Mouse (Mus musculus) midbrain, embryonic 12.5 days (tissue): Measurements from ENCODE around the gene Ces2f. TPM values are rescaled to one million over a fixed set of nuclear protein-coding genes. Genes with fewer than 3 reads are reported as not detected.

ENCODE experiments used
- ATAC-seq: fragments of 200-750 bp; cut with Nextera tagmentation; 2 replicates; pipeline ENCODE4 v1.8.0; 2017; ENCODE audit warnings: low read depth, moderate TSS enrichment, moderate library complexity; ENCODE audit not compliant: low FRiP score
- H3K27ac ChIP-seq: fragments of 300-500 bp; sonication (generic); replicated peaks from 2 replicates; pipeline ENCODE4 v1.5.1; 2016; ENCODE audit warnings: mild to moderate bottlenecking
- H3K27me3 ChIP-seq: fragments of 300-500 bp; sonication (generic); 2 replicates; pipeline ENCODE4 v1.6.1; 2016; ENCODE audit warnings: mild to moderate bottlenecking
- H3K36me3 ChIP-seq: fragments of 300-500 bp; sonication (generic); 2 replicates; pipeline ENCODE4 v1.6.1; 2016
- H3K4me1 ChIP-seq: fragments of 300-500 bp; sonication (generic); 2 replicates; pipeline ENCODE4 v1.6.1; 2016
- H3K4me2 ChIP-seq: fragments of 300-500 bp; sonication (generic); replicated peaks from 2 replicates; pipeline ENCODE4 v1.6.1; 2016; ENCODE audit warnings: mild to moderate bottlenecking, moderate library complexity
- H3K4me3 ChIP-seq: fragments of 300-500 bp; sonication (generic); 2 replicates; pipeline ENCODE4 v1.5.1; 2016; ENCODE audit warnings: mild to moderate bottlenecking
- H3K9ac ChIP-seq: fragments of 300-500 bp; sonication (generic); replicated peaks from 2 replicates; pipeline ENCODE4 v1.6.1; 2016; ENCODE audit warnings: mild to moderate bottlenecking, moderate library complexity
- H3K9me3 ChIP-seq: fragments of 300-500 bp; sonication (generic); 2 replicates; pipeline ENCODE4 v1.6.1; 2016; ENCODE audit warnings: mild to moderate bottlenecking
- WGBS: fragments of 180-500 bp; shearing (Covaris S2); methylation state at CpG from one replicate; pipeline ENCODE4 v1.1.7; 2016; 5-methylcytosine and 5-hydroxymethylcytosine counted together
- polyA plus RNA-seq: library from polyadenylated mRNA; unstranded; fragments of >200 nt; fragmentation: Nextera tagmentation; extraction: Ambion mirVana; gene quantifications from 2 replicates; pipeline ENCODE4 v1.2.1, GENCODE M21; 2016

The Ces2f gene
- polyA plus RNA-seq, 1 experiment from 2014 or later = not detected

- Histone ChIP-seq H3K27ac (no peak overlapping the region), H3K4me3 (no peak overlapping the region), H3K9ac (no peak overlapping the region), H3K9me3 (no peaks in the 10 kb centered on the region), H3K27me3 (no peaks in the 10 kb centered on the region), H3K4me1 (no peaks in the 10 kb centered on the region), H3K4me2 (no peak overlapping the region), H3K36me3 (no peaks in the 10 kb centered on the region)
- 90% methylated on average over 5 of the region's 5 CpGs for WGBS
- ATAC-seq = no peak
Observed at GRCm38 (mm10) chr8:104984126-104984525, 37.0 kb downstream of the Ces2f start.

DNA sequence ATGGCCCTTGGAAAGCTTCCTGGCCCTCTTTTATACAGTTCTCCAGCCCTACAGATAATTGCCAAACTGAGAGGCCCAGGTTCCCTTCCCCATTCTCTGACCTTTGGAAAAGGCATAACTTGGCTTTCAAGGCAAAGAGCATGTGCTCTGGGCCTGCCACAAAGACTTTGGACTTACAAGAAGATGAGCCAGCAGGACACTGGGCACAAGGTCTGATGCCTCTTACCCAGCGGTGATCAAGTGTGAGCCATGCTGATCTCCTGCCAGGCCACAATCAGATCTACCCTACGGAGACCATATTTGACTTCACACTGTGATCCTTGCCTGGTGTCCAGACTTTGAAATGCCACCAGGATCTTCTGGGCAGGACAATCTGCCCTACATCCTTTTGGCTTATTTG lies 37.8 kb downstream of the Ces2f start:
- ATAC-seq = no peak
- H3K36me3 ChIP-seq = no peaks in the 10 kb centered on the region
- no peak overlapping the region for H3K27ac ChIP-seq
- H3K4me3 ChIP-seq = no peak overlapping the region
- 91% methylated on average over 2 of the region's 2 CpGs for WGBS
- no peaks in the 10 kb centered on the region for H3K27me3 ChIP-seq
- H3K4me2 ChIP-seq = no peak overlapping the region
- no peak overlapping the region for H3K9ac ChIP-seq
- no peaks in the 10 kb centered on the region for H3K9me3 ChIP-seq
- H3K4me1 ChIP-seq = no peaks in the 10 kb centered on the region

GRCm38 (mm10) chr8:104998191-104998590 lies 51.0 kb downstream of the Ces2f start:
- H3K9ac ChIP-seq = no peak overlapping the region
- H3K9me3 ChIP-seq = no peaks in the 10 kb centered on the region
- ATAC-seq = no peak
- H3K4me2 ChIP-seq = no peak overlapping the region
- H3K27ac ChIP-seq = no peak overlapping the region
- H3K4me3 ChIP-seq = no peak overlapping the region
- no peaks in the 10 kb centered on the region for H3K27me3 ChIP-seq
- no peaks in the 10 kb centered on the region for H3K36me3 ChIP-seq
- WGBS = 84% methylated on average over 6 of the region's 6 CpGs
- no peaks in the 10 kb centered on the region for H3K4me1 ChIP-seq

DNA sequence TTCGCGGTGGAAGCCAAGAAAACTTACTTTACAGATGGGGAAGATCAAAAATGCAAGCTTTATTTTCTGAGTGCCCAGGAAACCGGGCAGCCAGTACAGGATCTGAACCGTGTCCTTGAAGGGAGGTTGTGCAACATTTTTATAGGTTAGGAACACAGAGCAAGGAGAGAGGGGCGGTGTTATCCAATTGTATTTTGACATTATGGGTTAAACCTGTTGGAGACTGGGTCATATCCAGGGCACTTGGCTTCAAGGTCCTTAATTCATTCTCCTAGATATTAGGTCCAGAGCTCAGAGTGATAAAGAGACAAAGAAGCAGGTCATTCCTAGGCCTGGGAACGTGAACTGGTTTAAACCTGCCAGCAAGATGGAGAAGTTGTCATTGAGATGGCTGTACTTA lies 52.0 kb downstream of the Ces2f start:
- no peaks in the 10 kb centered on the region for H3K27me3 ChIP-seq
- WGBS = 83% methylated on average over 6 of the region's 6 CpGs
- no peak for ATAC-seq

DNA sequence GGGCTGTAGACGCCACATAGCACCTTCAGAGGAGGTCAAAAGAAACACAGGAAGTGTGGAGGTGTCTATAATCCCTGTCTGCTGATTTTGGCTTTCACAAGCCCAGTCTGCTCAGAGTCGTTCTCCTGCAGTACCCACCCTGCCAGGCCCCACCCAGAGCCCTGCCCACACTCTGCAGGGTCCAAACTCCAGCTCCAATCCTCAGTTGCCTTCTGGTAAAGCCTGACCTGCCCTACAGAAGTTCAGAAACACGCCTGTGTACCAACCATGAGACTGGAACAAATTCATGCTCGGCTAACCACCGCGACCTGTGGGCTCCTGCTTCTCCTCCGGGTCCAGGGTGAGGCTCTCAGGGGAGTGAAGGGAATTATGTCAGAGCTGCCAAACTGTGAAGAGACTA lies 53.4 kb downstream of the Ces2f start, which contains the start of gene Ces2h:
TSS of gene Ces2h (plus strand) at position 268 of the 400 bp plus-strand sequence.
- 85% methylated on average over 7 of the region's 7 CpGs for WGBS

More for the DNA sequence above, 52.0 kb downstream of the Ces2f start:
- no peak overlapping the region for H3K9ac ChIP-seq
- H3K36me3 ChIP-seq = no peaks in the 10 kb centered on the region
- no peaks in the 10 kb centered on the region for H3K9me3 ChIP-seq
- no peak overlapping the region for H3K27ac ChIP-seq
- no peaks in the 10 kb centered on the region for H3K4me1 ChIP-seq
- no peak overlapping the region for H3K4me2 ChIP-seq
- no peak overlapping the region for H3K4me3 ChIP-seq

More for the DNA sequence above, 53.4 kb downstream of the Ces2f start, which contains the start of gene Ces2h:
- Histone ChIP-seq H3K4me2 (no peak within 1 kb of the TSS), H3K4me3 (no peak within 1 kb of the TSS), H3K4me1 (no peaks in the 10 kb centered on the region), H3K9me3 (no peaks in the 10 kb centered on the region), H3K27ac (no peak within 1 kb of the TSS), H3K9ac (no peak within 1 kb of the TSS), H3K36me3 (no peaks in the 10 kb centered on the region), H3K27me3 (no peaks in the 10 kb centered on the region)
- ATAC-seq = no peak

Other genes with a start within 250 kb of the Ces2f start
- gene Ces2a, start 213.4 kb upstream of the Ces2f start, polyA plus RNA-seq = not detected in 2 replicates
- gene Ces2b, start 115.8 kb upstream of the Ces2f start, polyA plus RNA-seq = 0.10 and 0.12 TPM in 2 replicates
- not detected in 2 replicates for gene Ces2c, start 100.3 kb upstream of the Ces2f start, polyA plus RNA-seq
- not detected in 2 replicates for gene Ces2e, start 21.1 kb upstream of the Ces2f start, polyA plus RNA-seq
- not detected in 2 replicates for gene Ces2g, start 14.4 kb downstream of the Ces2f start, polyA plus RNA-seq
- not detected in 2 replicates for gene Ces2h, start 53.5 kb downstream of the Ces2f start, polyA plus RNA-seq
- not detected in 2 replicates for gene Ces3a, start 101.2 kb downstream of the Ces2f start, polyA plus RNA-seq
- gene Ces3b, start 136.4 kb downstream of the Ces2f start, polyA plus RNA-seq = not detected in 2 replicates
- not detected in 2 replicates for gene Ces4a, start 184.4 kb downstream of the Ces2f start, polyA plus RNA-seq
- 46.0 and 49.0 TPM in 2 replicates for gene Cbfb, start 223.3 kb downstream of the Ces2f start, polyA plus RNA-seq